ENCODE assay signal across 13 mouse cellular contexts in genomic region chr6:116644335-116644734, GRCm38 (mm10). TPM values are rescaled to one million over a fixed set of nuclear protein-coding genes. Genes with fewer than 3 reads are reported as not detected.
A peak's percentile ranks its signal among the peaks of the same experiment; 100 is the strongest.
DNase-seq lines count a peak whose midpoint lies in the region; ATAC-seq lines count a peak whose summit lies in the region.
"Had no signal": no experiment of that assay in that cellular context is flagged by ENCODE, and none has a peak within 500 bp of the region (broad histone marks: within the 10 kb centered on the region; RNA-seq: fewer than 3 reads in every experiment).

No protein-coding gene starts in this region.

- no peak overlapping the region for H3K9ac ChIP-seq in heart, embryonic 15.5 days
- H3K9ac ChIP-seq in hindbrain, embryonic 16.5 days (ENCODE audit: low read depth, low read length), result no peak overlapping the region
- H3K9ac ChIP-seq: liver, embryonic 12.5 days had no signal

- H3K36me3 ChIP-seq in heart, embryonic 15.5 days, result no peaks in the 10 kb centered on the region
- no peaks in the 10 kb centered on the region; the same call in 1 of the 2 replicates for H3K36me3 ChIP-seq in hindbrain, embryonic 16.5 days (ENCODE audit: control insufficient read depth, insufficient read depth, low read length)
- H3K36me3 ChIP-seq: liver, embryonic 12.5 days had no signal

- no peaks in the 10 kb centered on the region for H3K9me3 ChIP-seq in heart, embryonic 15.5 days (replicated peaks)
- no peaks in the 10 kb centered on the region for H3K9me3 ChIP-seq in hindbrain, embryonic 16.5 days (ENCODE audit: control insufficient read depth, low read length)
- H3K9me3 ChIP-seq: liver, embryonic 12.5 days; midbrain, embryonic 10.5 days had no signal

- peaks cover 39% of the 10 kb centered on the region for H3K4me1 ChIP-seq in heart, embryonic 15.5 days (replicated peaks)
- H3K4me1 ChIP-seq in hindbrain, embryonic 16.5 days (ENCODE audit: control insufficient read depth, insufficient read depth, low read depth, low read length), result no peaks in the 10 kb centered on the region
- H3K4me1 ChIP-seq: midbrain, embryonic 10.5 days had no signal

- no peaks in the 10 kb centered on the region for H3K27me3 ChIP-seq in heart, embryonic 15.5 days
- no peaks in the 10 kb centered on the region for H3K27me3 ChIP-seq in hindbrain, embryonic 16.5 days (replicated peaks; ENCODE audit: control insufficient read depth, insufficient read depth, low read length)
- H3K27me3 ChIP-seq: liver, embryonic 12.5 days had no signal

- peak overlapping the region; percentile 84 for H3K27ac ChIP-seq in heart, embryonic 15.5 days
- H3K27ac ChIP-seq in hindbrain, embryonic 16.5 days (ENCODE audit: low read depth, low read length), result no peak overlapping the region
- H3K27ac ChIP-seq: left cerebral cortex, adult 2 months; liver, embryonic 12.5 days; midbrain, embryonic 10.5 days had no signal

- intact Hi-C loops in heart, postnatal 10 days (cut with DNase I), result no loop called here

- ATAC-seq in heart, embryonic 15.5 days (replicated peaks; ENCODE audit: insufficient number of reproducible peaks, insufficient read depth, low FRiP score, low read depth), result peak; percentile 83
- ATAC-seq in frontal cortex, adult (ENCODE audit: low TSS enrichment), result no peak
- no peak; the same call in 1 of the 2 replicates for ATAC-seq in hindbrain, embryonic 16.5 days
- ATAC-seq: liver, embryonic 12.5 days had no signal

- H3K4me2 ChIP-seq in heart, embryonic 15.5 days, result no peak overlapping the region
- H3K4me2 ChIP-seq in hindbrain, embryonic 16.5 days (ENCODE audit: low read length), result no peak overlapping the region
- H3K4me2 ChIP-seq: liver, embryonic 12.5 days had no signal

- DNase-seq in heart, adult 11 months, result peak; percentile 99
- DNase-seq in heart, postnatal 10 days, result no peak
- DNase-seq in ES-CJ7 (ENCODE audit: low read depth, low spot score), result peak; percentile 17
- peak; percentile 29 for DNase-seq in lung, postnatal 14 days
- no peak for DNase-seq in B cell, adult 2 months
- DNase-seq: cerebellum, postnatal 25 days; thymus, postnatal 14 days had no signal

- WGBS in heart, embryonic 15.5 days, result 19% methylated on average over 3 of the region's 3 CpGs
- WGBS in hindbrain, embryonic 16.5 days, result 71% methylated on average over 3 of the region's 3 CpGs

- no peak overlapping the region for H3K4me3 ChIP-seq in heart, embryonic 15.5 days
- H3K4me3 ChIP-seq in hindbrain, embryonic 16.5 days (ENCODE audit: low read length), result no peak overlapping the region
- H3K4me3 ChIP-seq: left cerebral cortex, adult 2 months; liver, embryonic 12.5 days; midbrain, embryonic 10.5 days had no signal

RNA-seq across cellular contexts. Expression of gene Depp1, which starts 6.1 kb away (rescaled TPM):
- 10 to 100 TPM; 41.6 to 75.0 TPM for total RNA-seq in heart, postnatal 10 days (2021)
- polyA plus RNA-seq in heart, embryonic 15.5 days (2015; fragmentation: Nextera tagmentation; extraction: Ambion mirVana), result 45.9 and 54.2 TPM in 2 replicates
- polyA plus RNA-seq in hindbrain, embryonic 16.5 days (2015; fragmentation: Nextera tagmentation; extraction: Ambion mirVana), result 11.4 and 17.6 TPM in 2 replicates

RNA-seq across cellular contexts. Expression of gene Zfp422, which starts 15.5 kb away (rescaled TPM):
- total RNA-seq in heart, postnatal 10 days (2021), result 10 to 100 TPM; 33.9 to 38.5 TPM
- polyA plus RNA-seq in heart, embryonic 15.5 days (2015; fragmentation: Nextera tagmentation; extraction: Ambion mirVana), result 74.8 and 81.6 TPM in 2 replicates
- polyA plus RNA-seq in hindbrain, embryonic 16.5 days (2015; fragmentation: Nextera tagmentation; extraction: Ambion mirVana), result 120 and 126 TPM in 2 replicates

RNA-seq across cellular contexts. Expression of gene Rassf4, which starts 29.4 kb away (rescaled TPM):
- total RNA-seq in heart, postnatal 10 days (2021), result 1 to 10 TPM; 5.0 to 6.5 TPM
- 6.5 and 7.3 TPM in 2 replicates for polyA plus RNA-seq in heart, embryonic 15.5 days (2015; fragmentation: Nextera tagmentation; extraction: Ambion mirVana)
- polyA plus RNA-seq in hindbrain, embryonic 16.5 days (2015; fragmentation: Nextera tagmentation; extraction: Ambion mirVana), result 30.3 and 30.8 TPM in 2 replicates

Comparison
In these comparisons a context has a peak if more than half of its experiments do, and no peak if none do; other contexts are left out.
1. DNase-seq: peak in heart, adult 11 months (single experiment), ES-CJ7 (single experiment) and lung, postnatal 14 days (single experiment); none in heart, postnatal 10 days (0 of 2) and B cell, adult 2 months (0 of 2).